Mouse (Mus musculus) left cerebral cortex, postnatal 36 days (tissue): ENCODE measurements around the gene Ets2. TPM values are rescaled to one million over a fixed set of nuclear protein-coding genes. Genes with fewer than 3 reads are reported as not detected.

ENCODE experiments used
- DNase-seq, 2 experiments: peaks; one replicate each; pipeline ENCODE4 v3.0.0; 2021 to 2022; ENCODE audit warnings: low spot score in 2 of 2, mixed read lengths in 1 of 2
- intact Hi-C: fragments of 180-260 bp; cut with DNase I; formaldehyde crosslinking; loops from one replicate; pipeline ENCODE4 v1.15.1; 2025
- total RNA-seq, 2 experiments: library from RNA; stranded (reverse); gene quantifications; 2 replicates each; pipeline ENCODE4 v1.2.3; 2021

The Ets2 gene
- total RNA-seq, 2 experiments from 2014 or later: 68.0 to 79.8 TPM

- intact Hi-C loops: no loop called here
- no peak for DNase-seq
Observed at GRCm38 (mm10) chr16:95724776-95725175, 22.9 kb downstream of the Ets2 start.

GRCm38 (mm10) chr16:95726802-95727201 is 24.9 kb downstream of the Ets2 start:
- no peak for DNase-seq
- intact Hi-C loops: no loop called here

GRCm38 (mm10) chr16:95728453-95729435 is 26.9 kb downstream of the Ets2 start:
- no peak for DNase-seq
- intact Hi-C loops: no loop called here

GRCm38 (mm10) chr16:95729775-95730174 is 27.9 kb downstream of the Ets2 start:
- DNase-seq: no peak
- intact Hi-C loops: no loop called here

- DNase-seq: no peak
- intact Hi-C loops: no loop called here
Observed at GRCm38 (mm10) chr16:95734785-95735184, 32.9 kb downstream of the Ets2 start.

GRCm38 (mm10) chr16:95736059-95736458 is 34.2 kb downstream of the Ets2 start:
- intact Hi-C loops: no loop called here
- no peak for DNase-seq

GRCm38 (mm10) chr16:95736470-95736869 is 34.6 kb downstream of the Ets2 start:
- intact Hi-C loops: no loop called here
- DNase-seq: no peak

GRCm38 (mm10) chr16:95739522-95739921 is 37.6 kb downstream of the Ets2 start:
- peak; percentile 47 to 54 for DNase-seq
- intact Hi-C loops: no loop called here

- intact Hi-C loops: no loop called here
- DNase-seq: no peak
Observed at GRCm38 (mm10) chr16:95741358-95741757, 39.5 kb downstream of the Ets2 start.

- intact Hi-C loops: no loop called here
- DNase-seq: no peak
Observed at GRCm38 (mm10) chr16:95741915-95742739, 40.3 kb downstream of the Ets2 start.

GRCm38 (mm10) chr16:95742740-95743030 is 40.8 kb downstream of the Ets2 start:
- intact Hi-C loops: no loop called here
- no peak for DNase-seq

GRCm38 (mm10) chr16:95743104-95743503 is 41.2 kb downstream of the Ets2 start:
- intact Hi-C loops: no loop called here
- no peak for DNase-seq

- DNase-seq: no peak
- intact Hi-C loops: no loop called here
Observed at GRCm38 (mm10) chr16:95744771-95745170, 42.9 kb downstream of the Ets2 start.

GRCm38 (mm10) chr16:95745685-95746084 is 43.8 kb downstream of the Ets2 start:
- intact Hi-C loops: no loop called here
- no peak for DNase-seq

GRCm38 (mm10) chr16:95746565-95746964 is 44.7 kb downstream of the Ets2 start:
- intact Hi-C loops: no loop called here
- DNase-seq: no peak

- no peak for DNase-seq
- intact Hi-C loops: no loop called here
Observed at GRCm38 (mm10) chr16:95749291-95750103, 47.6 kb downstream of the Ets2 start.

GRCm38 (mm10) chr16:95750211-95750629 is 48.3 kb downstream of the Ets2 start:
- intact Hi-C loops: no loop called here
- no peak for DNase-seq

GRCm38 (mm10) chr16:95752502-95752901 is 50.6 kb downstream of the Ets2 start:
- intact Hi-C loops: no loop called here

GRCm38 (mm10) chr16:95753295-95753694 is 51.4 kb downstream of the Ets2 start:
- intact Hi-C loops: no loop called here
- no peak for DNase-seq

More at GRCm38 (mm10) chr16:95752502-95752901, 50.6 kb downstream of the Ets2 start:
- DNase-seq: no peak
